Comparison of ENCODE assay signal across 24 mouse cellular contexts in the genomic region with DNA sequence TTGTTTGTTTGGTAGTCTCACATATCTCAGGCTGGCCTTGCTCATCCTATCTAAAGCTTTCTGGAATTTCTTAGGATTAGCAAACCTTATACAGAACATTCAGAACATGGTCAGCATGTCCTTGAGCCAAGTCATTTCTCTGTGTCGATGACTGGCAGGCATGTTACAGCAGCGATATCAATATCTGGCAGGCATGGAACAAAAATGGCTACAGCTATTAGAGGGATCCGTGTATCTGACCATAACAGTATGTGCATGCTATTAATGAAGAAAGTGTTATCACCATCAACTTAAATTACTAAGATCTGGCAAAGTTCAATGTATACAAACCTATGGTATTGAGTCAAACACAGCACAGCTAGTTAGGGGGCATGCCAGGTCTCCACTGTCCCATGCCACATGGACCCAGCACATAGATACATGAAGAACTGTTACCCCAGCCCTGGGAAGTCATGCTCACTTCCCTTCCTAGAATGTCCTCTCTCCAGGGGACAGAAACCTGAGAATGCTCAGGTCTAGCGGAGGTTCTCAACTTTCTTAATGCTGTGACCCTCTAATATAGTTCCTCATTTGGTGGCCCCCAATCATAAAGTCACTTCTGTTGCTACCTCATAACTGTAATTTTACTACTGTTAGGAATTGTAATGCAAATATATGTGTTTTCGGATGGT.
"Had no signal": no experiment of that assay in that cellular context is flagged by ENCODE, and none has a peak within 500 bp of the region (broad histone marks: within the 10 kb centered on the region; RNA-seq: fewer than 3 reads in every experiment).

No protein-coding gene starts in this region.

- H3K4me2 ChIP-seq: heart, embryonic 11.5 days; heart, embryonic 13.5 days; heart, embryonic 15.5 days; hindbrain, embryonic 13.5 days; hindbrain, embryonic 15.5 days; kidney, embryonic 15.5 days; limb, embryonic 12.5 days had no signal

- H3K4me3 ChIP-seq: heart, adult 2 months; heart, embryonic 13.5 days; heart, embryonic 15.5 days; hindbrain, embryonic 13.5 days; hindbrain, embryonic 15.5 days; kidney, embryonic 15.5 days; layer of hippocampus, adult 2 months; left cerebral cortex, adult 2 months; limb, embryonic 10.5 days; limb, embryonic 12.5 days had no signal

- H3K9me3 ChIP-seq: heart, embryonic 13.5 days; heart, embryonic 15.5 days; hindbrain, embryonic 13.5 days; hindbrain, embryonic 15.5 days; kidney, embryonic 15.5 days; limb, embryonic 10.5 days; limb, embryonic 12.5 days had no signal

- H3K27ac ChIP-seq: heart, adult 2 months; heart, embryonic 13.5 days; heart, embryonic 15.5 days; hindbrain, embryonic 13.5 days; hindbrain, embryonic 15.5 days; hindbrain, postnatal 0 days; kidney, embryonic 15.5 days; kidney, postnatal 0 days; layer of hippocampus, adult 2 months; left cerebral cortex, adult 2 months; limb, embryonic 10.5 days; limb, embryonic 12.5 days had no signal

- DNase-seq: gastrocnemius, postnatal 14 days; gastrocnemius, postnatal 36 days; heart, adult 11 months; heart, adult 2 months; heart, postnatal 14 days; heart, postnatal 36 days; kidney, adult 11 months; kidney, adult 2 months; kidney, adult 9 months; kidney, postnatal 14 days; kidney, postnatal 36 days had no signal

- H3K27me3 ChIP-seq: heart, embryonic 13.5 days; heart, embryonic 15.5 days; hindbrain, embryonic 13.5 days; hindbrain, embryonic 15.5 days; kidney, embryonic 15.5 days; limb, embryonic 12.5 days had no signal

- H3K36me3 ChIP-seq: heart, embryonic 13.5 days; heart, embryonic 15.5 days; kidney, embryonic 15.5 days had no signal

- ATAC-seq: hindbrain, postnatal 0 days; intestine, embryonic 16.5 days had no signal

- H3K9ac ChIP-seq: heart, embryonic 13.5 days; heart, embryonic 15.5 days; hindbrain, embryonic 13.5 days; hindbrain, embryonic 15.5 days; kidney, embryonic 15.5 days; limb, embryonic 12.5 days had no signal
